Mouse (Mus musculus): Measurements from ENCODE around the gene Gm17509.

Gm17509 gene

DNA sequence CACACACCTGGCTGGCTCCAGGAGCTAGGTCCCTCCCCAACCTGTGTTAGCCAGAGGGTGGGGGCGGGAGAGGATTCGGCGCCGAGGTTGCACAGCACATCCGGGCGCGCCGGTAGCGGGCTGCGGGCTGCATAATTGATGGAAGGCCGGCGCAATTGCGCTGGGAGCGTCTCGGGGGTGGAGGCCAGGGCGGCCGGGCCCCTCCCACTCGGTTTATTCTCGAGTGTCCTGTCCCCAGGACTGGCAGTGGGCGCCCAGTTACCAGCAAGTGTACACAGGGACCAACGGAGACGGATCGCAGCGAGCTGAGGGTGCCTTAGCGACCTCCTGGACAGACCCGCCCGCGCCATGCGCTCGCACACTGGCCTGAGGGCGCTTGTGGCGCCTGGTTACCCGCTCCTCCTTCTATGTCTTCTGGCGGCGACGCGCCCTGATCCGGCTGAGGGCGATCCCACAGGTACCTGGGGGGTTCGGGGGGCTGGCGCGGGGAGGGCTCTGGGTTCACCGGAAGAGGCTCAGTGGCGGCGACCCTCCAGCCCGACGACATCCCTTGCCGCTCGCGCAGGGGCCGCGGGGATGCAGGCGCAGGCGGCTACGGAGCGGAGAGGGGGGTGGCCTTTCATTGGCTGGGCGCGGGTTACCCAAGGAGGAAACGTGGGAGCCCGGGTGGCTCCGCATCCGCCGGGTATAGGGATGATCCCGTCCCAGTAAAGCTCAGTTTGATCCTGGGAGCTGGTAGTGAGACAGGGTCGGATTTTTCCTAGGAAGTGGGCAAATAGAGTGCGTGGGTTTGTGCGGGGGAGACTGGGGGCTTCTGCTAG lies at the start of gene Gm17509:
Gm17509 (minus strand) TSS at position 575 of the 821 bp plus-strand sequence.
- DNase-seq (ENCODE audit: low spot score): peak; percentile 69

- DNase-seq (ENCODE audit: low spot score): no peak
Observed at GRCm38 (mm10) chr13:117267963-117268362, 47.1 kb upstream of the Gm17509 start.

DNA sequence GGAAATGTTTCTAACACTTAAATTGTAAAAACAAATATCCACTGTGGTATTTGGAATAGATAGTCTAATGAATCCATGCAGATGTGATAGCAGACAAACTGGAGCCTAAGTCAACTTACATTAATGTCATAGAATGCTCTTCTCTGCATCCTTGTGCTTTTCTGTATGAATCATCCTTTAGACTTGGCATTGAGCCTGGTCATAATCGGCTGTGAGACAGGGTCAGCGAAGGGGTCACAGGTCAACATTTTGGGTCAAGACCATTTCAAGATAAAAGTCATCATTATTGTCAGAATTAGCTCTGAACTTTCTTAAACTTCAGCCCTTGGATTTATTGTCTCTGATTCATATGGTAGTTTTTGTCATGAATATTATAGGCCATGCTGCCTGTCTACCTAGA lies 45.3 kb upstream of the Gm17509 start:
- DNase-seq (ENCODE audit: low spot score): no peak

DNA sequence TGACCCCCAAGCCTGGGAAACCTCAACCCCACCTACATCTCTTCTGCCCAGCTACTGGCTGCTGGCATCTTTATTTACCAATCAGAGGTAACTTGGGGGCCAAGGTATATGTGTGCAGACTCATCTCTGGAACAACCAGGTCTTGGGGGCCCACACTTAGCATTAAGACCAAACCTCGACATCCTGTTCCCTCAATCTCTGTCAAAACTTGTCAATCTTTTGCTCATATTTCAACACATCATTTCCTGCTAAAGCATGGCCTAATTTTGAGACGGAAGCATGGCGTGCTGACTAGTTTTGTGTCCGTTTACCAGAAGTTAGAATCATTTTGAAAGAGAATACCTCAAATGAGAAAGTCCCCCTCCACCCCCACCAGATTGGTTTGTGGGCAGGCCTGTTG lies 39.8 kb upstream of the Gm17509 start:
- no peak for DNase-seq (ENCODE audit: low spot score)

DNA sequence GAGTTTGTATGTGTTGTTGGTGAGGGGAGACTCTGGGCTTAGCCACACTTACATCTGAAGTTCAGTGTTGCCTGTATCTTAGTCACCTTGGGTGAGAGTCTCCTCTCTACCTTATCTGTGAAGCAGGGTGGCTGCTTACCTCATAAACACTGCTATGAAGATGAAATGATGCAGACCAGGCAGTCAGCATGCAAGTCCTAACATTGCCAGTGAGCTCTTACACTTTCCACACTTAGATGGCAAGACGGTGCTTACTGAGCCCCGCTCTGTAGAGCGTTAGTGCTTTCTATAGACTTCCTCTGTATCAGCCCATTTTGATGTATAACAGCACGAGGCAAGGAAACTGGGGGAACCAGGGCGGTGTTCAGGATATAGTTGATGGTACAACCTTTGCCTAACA lies 21.7 kb upstream of the Gm17509 start:
- no peak for DNase-seq (ENCODE audit: low spot score)

DNA sequence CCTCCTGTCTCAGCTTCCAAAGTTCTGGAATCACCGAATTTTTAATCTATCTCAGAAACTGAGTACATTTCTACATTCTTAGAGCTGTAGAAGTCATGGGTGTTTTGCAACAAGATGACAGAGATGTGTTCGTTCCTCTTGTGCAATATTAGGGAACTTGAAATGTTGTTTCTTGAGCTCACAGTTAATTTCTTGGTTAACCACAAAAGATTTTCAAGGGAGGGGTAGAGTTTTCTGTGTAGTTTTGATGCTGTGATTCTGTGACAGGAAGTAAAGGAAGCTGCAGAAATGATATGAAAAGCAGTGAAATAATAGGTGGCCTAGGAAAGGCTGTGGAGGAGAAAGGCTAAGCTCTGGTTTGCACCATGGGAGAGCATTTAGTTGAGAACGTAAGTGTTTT lies 21.2 kb upstream of the Gm17509 start:
- no peak for DNase-seq (ENCODE audit: low spot score)

DNA sequence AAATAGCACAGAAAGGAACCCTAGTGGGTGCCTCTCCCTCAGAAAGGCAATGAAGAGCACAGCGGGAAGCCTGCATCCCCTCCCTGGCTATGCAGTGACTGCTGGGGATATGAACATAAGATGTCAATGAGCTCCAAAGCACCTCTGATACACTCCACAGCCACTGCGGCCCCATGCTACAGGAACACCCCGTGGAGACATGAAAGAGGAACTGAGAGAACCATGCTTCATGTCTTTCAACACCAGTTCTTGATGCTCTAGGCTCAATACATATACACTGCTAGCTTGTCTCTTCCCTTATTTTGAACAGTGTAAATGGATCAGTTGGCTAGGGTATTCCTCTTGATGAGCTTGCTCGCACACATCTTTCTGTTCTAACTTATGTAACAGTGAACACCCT lies 16.2 kb upstream of the Gm17509 start:
- DNase-seq (ENCODE audit: low spot score): no peak

- DNase-seq (ENCODE audit: low spot score): peak; percentile 68
Observed at GRCm38 (mm10) chr13:117235530-117236212, 14.8 kb upstream of the Gm17509 start.

GRCm38 (mm10) chr13:117234486-117234885 lies 13.6 kb upstream of the Gm17509 start:
- no peak for DNase-seq (ENCODE audit: low spot score)

GRCm38 (mm10) chr13:117233808-117234207 lies 12.9 kb upstream of the Gm17509 start:
- DNase-seq (ENCODE audit: low spot score): no peak

GRCm38 (mm10) chr13:117230371-117231110 lies 9.7 kb upstream of the Gm17509 start:
- DNase-seq (ENCODE audit: low spot score): no peak

DNA sequence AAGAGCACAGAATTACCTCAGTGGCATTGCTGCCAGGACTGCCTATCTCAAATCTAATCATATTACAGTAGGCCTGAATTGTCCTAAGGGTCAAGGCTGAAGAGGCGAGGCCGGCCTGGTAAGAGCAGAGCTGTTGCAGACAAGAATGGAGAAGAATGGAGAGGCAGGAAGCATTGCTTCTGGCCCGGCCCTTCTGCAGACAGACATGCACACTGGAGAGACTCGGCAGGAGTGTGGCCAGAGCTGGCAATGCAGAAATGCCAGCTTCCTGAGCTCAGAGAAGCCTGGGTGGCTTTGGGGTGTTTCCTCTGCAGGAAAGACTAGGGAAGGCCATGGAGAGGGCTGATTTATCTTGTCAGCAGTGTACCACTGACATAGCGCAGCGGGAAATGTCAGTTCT lies 4.7 kb upstream of the Gm17509 start:
- DNase-seq (ENCODE audit: low spot score): no peak

- no peak for DNase-seq (ENCODE audit: low spot score)
Observed at GRCm38 (mm10) chr13:117224901-117225300, 4.0 kb upstream of the Gm17509 start.

DNA sequence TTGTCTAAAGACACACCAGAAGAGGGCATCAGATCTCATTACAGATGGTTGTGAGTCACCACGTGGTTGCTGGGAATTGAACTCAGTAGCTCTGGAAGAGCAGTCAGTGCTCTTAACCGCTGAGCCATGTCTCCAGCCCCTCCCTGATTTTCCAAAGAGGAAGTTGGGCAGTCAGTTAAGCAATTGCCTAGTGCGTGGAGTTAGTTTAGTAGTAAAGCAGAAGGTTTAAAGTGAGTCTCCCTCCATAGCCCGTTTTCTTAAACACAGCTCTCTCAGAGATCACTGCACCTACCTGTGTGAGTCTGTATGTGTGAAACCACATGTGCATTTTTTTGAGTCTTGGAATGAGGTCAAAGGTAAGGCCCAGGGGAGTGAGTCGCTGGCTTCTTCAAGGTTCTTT lies 2.2 kb upstream of the Gm17509 start:
- no peak for DNase-seq (ENCODE audit: low spot score)

DNA sequence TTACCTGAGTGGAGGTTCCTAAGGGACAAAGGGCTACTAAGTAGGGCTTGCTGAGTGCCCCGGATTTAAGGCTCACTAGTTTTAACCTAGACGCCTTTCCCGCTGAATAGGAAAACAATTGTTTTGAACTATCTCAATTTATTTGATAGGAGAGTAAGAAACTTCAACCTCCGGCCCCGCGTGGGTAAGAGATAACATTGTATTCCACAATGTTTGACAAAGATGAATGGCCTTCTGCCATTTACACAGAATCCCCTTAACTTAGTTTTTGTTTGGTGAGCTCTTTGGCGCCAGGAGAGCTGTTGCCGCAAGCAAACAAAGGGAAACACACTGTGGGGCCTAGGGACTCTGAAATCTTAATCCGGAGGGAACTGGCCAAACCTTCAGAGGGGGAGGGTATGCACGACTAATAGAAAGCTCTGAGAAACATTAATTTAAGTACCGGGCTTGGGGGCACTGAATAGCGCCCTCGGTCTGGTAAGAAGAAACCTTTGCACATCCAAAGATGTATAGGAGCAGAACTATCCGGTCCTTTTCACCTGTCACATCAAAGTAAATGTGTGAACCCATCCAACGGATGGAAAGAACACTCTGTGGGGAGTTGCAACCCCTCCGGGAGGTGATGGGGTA lies 889 bp downstream of the Gm17509 start:
- no peak for DNase-seq (ENCODE audit: low spot score)

GRCm38 (mm10) chr13:117218092-117218491 lies 2.8 kb downstream of the Gm17509 start:
- DNase-seq (ENCODE audit: low spot score): no peak

GRCm38 (mm10) chr13:117217621-117218020 lies 3.3 kb downstream of the Gm17509 start:
- no peak for DNase-seq (ENCODE audit: low spot score)

GRCm38 (mm10) chr13:117216752-117217363 lies 4.0 kb downstream of the Gm17509 start:
- DNase-seq (ENCODE audit: low spot score): no peak

GRCm38 (mm10) chr13:117216126-117216525 lies 4.7 kb downstream of the Gm17509 start:
- DNase-seq (ENCODE audit: low spot score): no peak

- DNase-seq (ENCODE audit: low spot score): peak; percentile 48
Observed at GRCm38 (mm10) chr13:117215481-117215880, 5.4 kb downstream of the Gm17509 start.

DNA sequence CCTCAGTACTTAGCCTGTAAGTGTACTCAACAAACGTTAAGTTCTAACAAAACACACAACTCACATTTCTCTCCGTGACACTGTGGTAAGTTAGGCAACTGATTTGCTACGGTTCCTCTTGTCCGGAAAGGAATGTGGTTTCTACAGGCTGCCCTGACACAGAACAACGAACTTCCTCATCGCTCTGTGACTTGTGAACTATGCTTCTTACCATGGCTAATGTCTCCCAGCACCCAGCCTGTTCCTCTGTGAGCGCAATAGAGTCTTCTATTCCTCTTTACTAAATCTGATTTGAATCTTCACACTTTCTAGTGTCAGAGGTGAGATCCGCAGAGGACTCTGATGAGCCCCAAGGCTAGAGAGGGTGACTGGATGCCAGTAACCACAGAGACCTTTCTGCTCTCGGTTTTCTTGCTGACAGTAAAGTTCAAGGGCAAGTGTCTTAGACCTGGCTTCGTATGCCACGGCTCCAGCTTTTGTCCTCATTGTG lies 9.4 kb downstream of the Gm17509 start:
- DNase-seq (ENCODE audit: low spot score): no peak

DNA sequence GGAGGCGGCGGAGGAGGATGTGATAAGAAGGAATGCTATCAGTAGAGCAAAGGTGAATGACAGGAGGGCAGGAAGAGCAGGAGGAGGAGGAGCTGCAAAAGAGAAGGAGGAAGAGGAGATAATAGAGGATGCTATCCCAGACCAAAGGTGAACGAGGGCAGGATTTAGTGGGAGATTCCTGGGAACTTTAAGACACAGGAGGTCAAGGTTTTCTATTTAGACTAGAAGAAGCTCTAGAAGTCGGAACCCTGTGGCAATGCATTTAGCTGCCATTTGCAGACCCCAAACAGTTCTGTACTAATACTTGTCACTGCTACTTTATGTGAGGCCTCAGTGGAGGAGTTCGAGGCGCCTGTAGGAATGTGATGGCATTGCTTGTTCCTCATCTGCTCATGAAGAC lies 12.6 kb downstream of the Gm17509 start, which contains the start of gene Emb:
Emb (plus strand) TSS at position 301 of the 400 bp plus-strand sequence.
- peak; percentile 69 for DNase-seq (ENCODE audit: low spot score)

Measured in yolk sac, embryonic 10.5 days (tissue).